8 mouse cellular contexts compared by ENCODE assay signal in the genomic region with DNA sequence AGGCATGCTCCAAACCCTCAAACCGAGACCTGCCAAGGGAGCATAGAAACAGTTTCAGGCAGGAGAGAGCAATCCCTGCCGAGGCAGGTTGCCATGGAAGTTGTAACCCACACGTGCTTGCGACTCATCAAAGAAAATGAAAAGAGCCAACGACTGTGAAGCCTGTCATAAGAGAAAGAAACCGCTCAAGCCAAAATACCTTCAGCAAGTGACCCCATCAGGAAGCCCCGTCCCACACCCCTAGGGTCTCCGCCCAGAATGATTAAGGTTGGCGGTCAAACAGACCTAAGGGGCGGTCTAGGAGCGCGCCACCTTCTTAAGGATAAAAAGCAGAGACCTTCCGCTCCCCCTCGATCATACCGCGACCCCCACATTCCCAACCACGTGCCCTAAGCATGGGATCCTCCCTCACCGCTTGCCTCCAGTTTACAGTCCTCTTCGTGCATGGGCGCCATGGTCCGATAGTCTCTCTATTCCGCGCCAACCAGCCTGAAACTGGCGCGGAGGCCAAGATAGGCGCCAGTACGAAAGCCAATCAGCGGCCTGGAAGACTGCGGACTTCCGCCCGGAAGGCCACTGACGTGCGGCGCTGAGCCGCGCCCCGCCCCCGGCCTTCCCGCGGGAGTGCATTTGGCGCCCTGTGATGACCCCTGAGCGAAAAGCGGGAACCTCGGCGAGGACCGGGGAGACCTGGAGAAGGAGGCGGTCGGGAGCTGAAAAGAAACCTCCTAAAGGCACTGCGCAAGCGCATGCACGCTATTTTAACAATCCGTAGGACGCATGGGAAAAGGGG. TPM values are rescaled to one million over a fixed set of nuclear protein-coding genes. Genes with fewer than 3 reads are reported as not detected.
A peak's percentile ranks its signal among the peaks of the same experiment; 100 is the strongest.
DNase-seq lines count a peak whose midpoint lies in the region; ATAC-seq and TF ChIP-seq lines count a peak whose summit lies in the region.

Gene Pola1 (minus strand): TSS at position 499 of the 793 bp plus-strand sequence.

- peak within 1 kb of the TSS; percentile 50; the same call in 1 of the 2 replicates for H3K27ac ChIP-seq in forebrain, embryonic 11.5 days (ENCODE audit: low read depth, low read length)
- peak within 1 kb of the TSS; percentile 30 for H3K27ac ChIP-seq in heart, postnatal 0 days (ENCODE audit: low read depth)
- H3K27ac ChIP-seq in liver, embryonic 16.5 days (ENCODE audit: low read length), result peak within 1 kb of the TSS; percentile 61
- H3K27ac ChIP-seq in neural tube, embryonic 13.5 days (replicated peaks), result 0 out of 2 replicates have a peak within 1 kb of the TSS, but pooled peaks have one; percentile 23
- H3K27ac ChIP-seq in testis, adult 2 months (ENCODE audit: control insufficient read depth, insufficient read depth, low read depth, low read length), result peak within 1 kb of the TSS; percentile 66

- 18% methylated on average over 53 of the region's 53 CpGs for WGBS in forebrain, embryonic 11.5 days
- WGBS in heart, postnatal 0 days, result 11% methylated on average over 53 of the region's 53 CpGs
- WGBS in liver, embryonic 16.5 days (ENCODE audit: insufficient replicate concordance), result 20% methylated on average over 53 of the region's 53 CpGs
- 18% methylated on average over 52 of the region's 53 CpGs for WGBS in neural tube, embryonic 13.5 days

- peak; percentile 40; the same call in 1 of the 2 replicates for TF ChIP-seq POLR2A in testis, adult 2 months (IDR thresholded peaks at IDR 0.05; ENCODE audit: control insufficient read depth, low read depth, low read length)

- ATAC-seq in forebrain, embryonic 11.5 days (replicated peaks; ENCODE audit: low FRiP score), result peak; percentile 99
- peak; percentile 99 for ATAC-seq in heart, postnatal 0 days (ENCODE audit: insufficient read depth, low read depth)
- ATAC-seq in liver, embryonic 16.5 days (ENCODE audit: low read depth), result peak; percentile 100
- peak; percentile 99 for ATAC-seq in neural tube, embryonic 13.5 days (ENCODE audit: low read depth)

- H3K4me2 ChIP-seq in forebrain, embryonic 11.5 days (ENCODE audit: low read depth, low read length, severe bottlenecking), result peak within 1 kb of the TSS; percentile 46
- peak within 1 kb of the TSS; percentile 75 for H3K4me2 ChIP-seq in heart, postnatal 0 days (ENCODE audit: low read depth, low read length)
- peak within 1 kb of the TSS; percentile 72 for H3K4me2 ChIP-seq in liver, embryonic 16.5 days (ENCODE audit: low read depth, low read length)
- peak within 1 kb of the TSS; percentile 61 for H3K4me2 ChIP-seq in neural tube, embryonic 13.5 days

- H3K4me3 ChIP-seq in forebrain, embryonic 11.5 days (ENCODE audit: low read depth, low read length), result peak within 1 kb of the TSS; percentile 50
- peak within 1 kb of the TSS; percentile 70 for H3K4me3 ChIP-seq in heart, postnatal 0 days (ENCODE audit: low read depth, low read length)
- peak within 1 kb of the TSS; percentile 74 for H3K4me3 ChIP-seq in liver, embryonic 16.5 days (ENCODE audit: low read depth, low read length)
- peak within 1 kb of the TSS; percentile 52 for H3K4me3 ChIP-seq in neural tube, embryonic 13.5 days
- H3K4me3 ChIP-seq in testis, adult 2 months (ENCODE audit: control insufficient read depth, low read depth, low read length), result peak within 1 kb of the TSS; percentile 92

- no peaks in the 10 kb centered on the region for H3K4me1 ChIP-seq in forebrain, embryonic 11.5 days (replicated peaks; ENCODE audit: control insufficient read depth, insufficient read depth, low read length)
- no peaks in the 10 kb centered on the region for H3K4me1 ChIP-seq in heart, postnatal 0 days (ENCODE audit: control insufficient read depth, insufficient read depth)
- H3K4me1 ChIP-seq in liver, embryonic 16.5 days (ENCODE audit: control insufficient read depth, low read depth, low read length), result peaks cover 3% of the 10 kb centered on the region; the same call in 1 of the 2 replicates
- no peaks in the 10 kb centered on the region for H3K4me1 ChIP-seq in neural tube, embryonic 13.5 days (replicated peaks)
- no peaks in the 10 kb centered on the region for H3K4me1 ChIP-seq in testis, adult 2 months (ENCODE audit: control insufficient read depth, insufficient read depth, low read length)

- peak within 1 kb of the TSS; percentile 65 for H3K9ac ChIP-seq in forebrain, embryonic 11.5 days (ENCODE audit: low read length)
- H3K9ac ChIP-seq in heart, postnatal 0 days (replicated peaks; ENCODE audit: low read depth, low read length), result peak within 1 kb of the TSS; percentile 63
- peak within 1 kb of the TSS; percentile 58 for H3K9ac ChIP-seq in liver, embryonic 16.5 days (ENCODE audit: low read depth, low read length)
- H3K9ac ChIP-seq in neural tube, embryonic 13.5 days, result peak within 1 kb of the TSS; percentile 69

- H3K9me3 ChIP-seq in forebrain, embryonic 11.5 days (ENCODE audit: control insufficient read depth, low read length), result no peaks in the 10 kb centered on the region
- no peaks in the 10 kb centered on the region for H3K9me3 ChIP-seq in heart, postnatal 0 days (replicated peaks; ENCODE audit: control insufficient read depth, low read length)
- no peaks in the 10 kb centered on the region for H3K9me3 ChIP-seq in liver, embryonic 16.5 days (replicated peaks; ENCODE audit: control insufficient read depth, low read length)
- no peaks in the 10 kb centered on the region for H3K9me3 ChIP-seq in neural tube, embryonic 13.5 days

- TF ChIP-seq EP300 in heart, postnatal 0 days (IDR thresholded peaks at IDR 0.05; ENCODE audit: low read depth), result no peak

- H3K36me3 ChIP-seq in forebrain, embryonic 11.5 days (ENCODE audit: control insufficient read depth, insufficient read depth, low read length), result no peaks in the 10 kb centered on the region
- H3K36me3 ChIP-seq in heart, postnatal 0 days (replicated peaks; ENCODE audit: control insufficient read depth, insufficient read depth, low read length), result no peaks in the 10 kb centered on the region
- H3K36me3 ChIP-seq in liver, embryonic 16.5 days (ENCODE audit: control insufficient read depth, insufficient read depth), result no peaks in the 10 kb centered on the region
- H3K36me3 ChIP-seq in neural tube, embryonic 13.5 days, result no peaks in the 10 kb centered on the region
- H3K36me3 ChIP-seq in testis, adult 2 months (ENCODE audit: control insufficient read depth, insufficient read depth, low read length), result no peaks in the 10 kb centered on the region

- no peaks in the 10 kb centered on the region for H3K27me3 ChIP-seq in forebrain, embryonic 11.5 days (ENCODE audit: control insufficient read depth, insufficient read depth, low read length)
- H3K27me3 ChIP-seq in heart, postnatal 0 days (ENCODE audit: control insufficient read depth, insufficient read depth, low read length), result no peaks in the 10 kb centered on the region
- H3K27me3 ChIP-seq in liver, embryonic 16.5 days (ENCODE audit: control insufficient read depth, insufficient read depth, low read depth, low read length), result no peaks in the 10 kb centered on the region
- no peaks in the 10 kb centered on the region for H3K27me3 ChIP-seq in neural tube, embryonic 13.5 days
- no peaks in the 10 kb centered on the region for H3K27me3 ChIP-seq in testis, adult 2 months (ENCODE audit: control insufficient read depth, insufficient read depth, low read length)

- peak; percentile 23 to 40 for DNase-seq in CD8-positive naive resting alpha-beta T cell, adult 2 months (ENCODE audit: low read depth in 2 of 2, low spot score in 2 of 2)
- DNase-seq in c-Kit-positive CD71-negative TER-119-negative erythroid progenitor cells, embryonic 14.5 days (ENCODE audit: low read depth), result peak; percentile 57
- peak; percentile 90 for DNase-seq in forebrain, embryonic 11.5 days (ENCODE audit: low spot score)
- DNase-seq in heart, postnatal 0 days (ENCODE audit: low spot score), result peak; percentile 85
- peak; percentile 87 to 92 for DNase-seq in kidney, postnatal 4 days

- no peak for TF ChIP-seq CTCF in heart, postnatal 0 days (IDR thresholded peaks at IDR 0.05; ENCODE audit: low read depth)
- TF ChIP-seq CTCF in testis, adult 2 months (IDR thresholded peaks at IDR 0.05; ENCODE audit: control insufficient read depth, insufficient read depth, insufficient replicate concordance, low read depth, low read length), result no peak

RNA-seq across cellular contexts. Expression of gene Pola1, which starts in this region (rescaled TPM):
- polyA plus RNA-seq in forebrain, embryonic 11.5 days (2014; fragmentation: Nextera tagmentation; extraction: Ambion mirVana), result 23.6 and 28.4 TPM in 2 replicates
- 2.9 and 4.7 TPM in 2 replicates for total RNA-seq in heart, postnatal 0 days (2014; rRNA removed; ENCODE audit: low replicate concordance)
- 2.5 and 3.2 TPM in 2 replicates for polyA plus RNA-seq in heart, postnatal 0 days (2015; fragmentation: Nextera tagmentation; extraction: Ambion mirVana)
- polyA plus RNA-seq in liver, embryonic 16.5 days (2015; fragmentation: Nextera tagmentation; extraction: Ambion mirVana), result 13.6 and 15.0 TPM in 2 replicates
- 4.4 and 5.2 TPM in 2 replicates for polyA plus RNA-seq in neural tube, embryonic 13.5 days (2015; fragmentation: Nextera tagmentation; extraction: Ambion mirVana)
- 0.17 and 0.25 TPM in 2 replicates for polyA plus RNA-seq in testis, adult 2 months (2012; rRNA removed)

Comparison
In these comparisons a context has a peak if more than half of its experiments do, and no peak if none do; other contexts are left out.
1. Peak in every context shown above with its lines: DNase-seq, ATAC-seq, H3K4me3 ChIP-seq and H3K27ac ChIP-seq.
2. DNase-seq: peak in every context shown above with its lines; median percentile 90 in forebrain, embryonic 11.5 days; 90 in kidney, postnatal 4 days; 85 in heart, postnatal 0 days; 57 in c-Kit-positive CD71-negative TER-119-negative erythroid progenitor cells, embryonic 14.5 days; 32 in CD8-positive naive resting alpha-beta T cell, adult 2 months.